In the genomic region with DNA sequence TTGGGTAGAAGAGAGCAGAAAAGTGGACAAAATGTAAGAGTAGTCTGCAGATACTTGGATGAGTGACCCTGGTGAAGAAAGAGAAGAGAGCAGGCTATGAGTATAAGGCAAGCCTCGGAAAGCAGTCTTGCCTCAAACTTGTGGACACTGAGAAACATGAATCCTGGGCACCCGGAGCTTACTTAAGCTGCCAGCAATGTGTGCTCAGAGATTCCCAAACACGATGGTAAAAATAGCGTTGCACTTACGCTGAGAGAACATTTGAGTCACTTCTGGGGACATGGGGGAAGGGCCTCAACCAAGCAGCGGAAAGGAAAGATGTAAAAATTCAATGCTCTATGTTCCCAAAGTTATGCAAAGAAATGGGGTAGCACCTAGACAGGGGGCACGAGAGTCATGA, we compare ENCODE assay signal across 21 mouse cellular contexts. TPM values are rescaled to one million over a fixed set of nuclear protein-coding genes. Genes with fewer than 3 reads are reported as not detected.
DNase-seq lines count a peak whose midpoint lies in the region; TF ChIP-seq lines count a peak whose summit lies in the region.
"Had no signal": no experiment of that assay in that cellular context is flagged by ENCODE, and none has a peak within 500 bp of the region (broad histone marks: within the 10 kb centered on the region; RNA-seq: fewer than 3 reads in every experiment).

No protein-coding gene starts in this region.

- 91% methylated on average over 7 of the region's 7 CpGs for WGBS in hindbrain, embryonic 10.5 days

- no peaks in the 10 kb centered on the region for H3K36me3 ChIP-seq in hindbrain, embryonic 10.5 days
- H3K36me3 ChIP-seq: forebrain, embryonic 12.5 days; G1E; lung, embryonic 15.5 days; midbrain, embryonic 12.5 days; neural tube, embryonic 13.5 days; stomach, embryonic 15.5 days had no signal

- H3K4me3 ChIP-seq in gastrocnemius, adult 2 months = peak overlapping the region; percentile 68
- no peak overlapping the region for H3K4me3 ChIP-seq in hindbrain, embryonic 10.5 days
- H3K4me3 ChIP-seq: forebrain, embryonic 12.5 days; layer of hippocampus, adult 2 months; lung, embryonic 15.5 days; midbrain, embryonic 12.5 days; neural tube, embryonic 13.5 days; stomach, embryonic 15.5 days had no signal

- no peaks in the 10 kb centered on the region for H3K27me3 ChIP-seq in hindbrain, embryonic 10.5 days (ENCODE audit: insufficient read depth, poor library complexity, severe bottlenecking)
- H3K27me3 ChIP-seq: forebrain, embryonic 12.5 days; lung, embryonic 15.5 days; neural tube, embryonic 13.5 days; stomach, embryonic 15.5 days had no signal

- H3K9me3 ChIP-seq in hindbrain, embryonic 10.5 days = no peaks in the 10 kb centered on the region
- H3K9me3 ChIP-seq: forebrain, embryonic 12.5 days; lung, embryonic 15.5 days; midbrain, embryonic 12.5 days; neural tube, embryonic 13.5 days; stomach, embryonic 15.5 days had no signal

- intact Hi-C loops in gastrocnemius, adult 2 months (cut with DNase I) = no loop called here

- peak; percentile 70 for DNase-seq in gastrocnemius, adult 2 months
- DNase-seq in gastrocnemius, postnatal 4 days (ENCODE audit: low spot score in 2 of 2) = no peak
- peak; percentile 19 for DNase-seq in 3134 (ENCODE audit: extremely low read depth, insufficient read length, low spot score)
- peak; percentile 25 to 35 for DNase-seq in heart, adult 9 months (ENCODE audit: low spot score in 2 of 2)
- peak; percentile 23 to 31 for DNase-seq in left cerebral cortex, adult 9 months (ENCODE audit: low spot score in 2 of 2)
- DNase-seq in urinary bladder, postnatal 14 days (ENCODE audit: low spot score) = no peak
- DNase-seq in neural tube, embryonic 10.5 days (ENCODE audit: extremely low spot score, low spot score) = no peak
- DNase-seq in hindbrain, embryonic 10.5 days (ENCODE audit: low spot score) = no peak
- DNase-seq: cerebellum, postnatal 14 days; kidney, adult 11 months; liver; retina, postnatal 1 day had no signal

- peak overlapping the region; percentile 90 for H3K27ac ChIP-seq in gastrocnemius, adult 2 months
- no peak overlapping the region for H3K27ac ChIP-seq in hindbrain, embryonic 10.5 days
- H3K27ac ChIP-seq: forebrain, embryonic 12.5 days; layer of hippocampus, adult 2 months; lung, embryonic 15.5 days; midbrain, embryonic 12.5 days; neural tube, embryonic 13.5 days; stomach, embryonic 15.5 days had no signal

- no peaks in the 10 kb centered on the region for H3K4me1 ChIP-seq in hindbrain, embryonic 10.5 days (replicated peaks)
- H3K4me1 ChIP-seq: forebrain, embryonic 12.5 days; lung, embryonic 15.5 days; midbrain, embryonic 12.5 days; neural tube, embryonic 13.5 days; stomach, embryonic 15.5 days had no signal

- no peak for TF ChIP-seq CTCF in gastrocnemius, adult 2 months (IDR thresholded peaks at IDR 0.05)

RNA-seq across cellular contexts. Expression of a gene that starts 5.1 kb away (rescaled TPM):
- total RNA-seq in gastrocnemius, adult 2 months (2021) = 100 to 1,000 TPM in 1 of 2 experiments, 10 to 100 TPM in 1; 97.3 to 144 TPM
- 100 to 1,000 TPM; 133 to 164 TPM for total RNA-seq in gastrocnemius, postnatal 4 days (2021)
- 0.12 TPM in 1 of 2 replicates, not detected in the other for polyA plus RNA-seq in hindbrain, embryonic 10.5 days (2016; fragmentation: Nextera tagmentation; extraction: Ambion mirVana)
- total RNA-seq: G1E; hematopoietic stem cell, adult 5-6 weeks; layer of hippocampus, adult 2 months had no signal
- polyA plus RNA-seq: G1E; midbrain, embryonic 12.5 days; stomach, embryonic 15.5 days; urinary bladder, adult 2 months had no signal

RNA-seq across cellular contexts. Expression of a gene that starts 13.7 kb away (rescaled TPM):
- total RNA-seq in gastrocnemius, adult 2 months (2021) = 1 to 10 TPM; 1.9 to 2.3 TPM
- total RNA-seq in gastrocnemius, postnatal 4 days (2021) = 10 to 100 TPM; 19.8 to 20.5 TPM
- 1.1 and 4.3 TPM in 2 replicates for polyA plus RNA-seq in hindbrain, embryonic 10.5 days (2016; fragmentation: Nextera tagmentation; extraction: Ambion mirVana)
- total RNA-seq: G1E; hematopoietic stem cell, adult 5-6 weeks; layer of hippocampus, adult 2 months had no signal
- polyA plus RNA-seq: forebrain, embryonic 12.5 days; G1E; midbrain, embryonic 12.5 days had no signal

Comparison
In these comparisons a context has a peak if more than half of its experiments do, and no peak if none do; other contexts are left out.
1. DNase-seq: peak in gastrocnemius, adult 2 months (single experiment), 3134 (single experiment), heart, adult 9 months (2 of 2) and left cerebral cortex, adult 9 months (2 of 2); none in gastrocnemius, postnatal 4 days (0 of 2), urinary bladder, postnatal 14 days (single experiment), neural tube, embryonic 10.5 days (single experiment) and hindbrain, embryonic 10.5 days (single experiment).
2. RNA of a gene that starts 13.7 kb away (total RNA-seq): 19.8 to 20.5 TPM in gastrocnemius, postnatal 4 days; 1.9 to 2.3 TPM in gastrocnemius, adult 2 months; every median in the first group is over 4 times any median in the second.